Mouse (Mus musculus) lung, embryonic 14.5 days (tissue): ENCODE results near the gene Bap1. TPM values are rescaled to one million over a fixed set of nuclear protein-coding genes. Genes with fewer than 3 reads are reported as not detected.

Source experiments
- ATAC-seq: fragments of 200-750 bp; cut with Nextera tagmentation; 2 replicates; pipeline ENCODE4 v1.8.0; 2017; ENCODE audit warnings: mild to moderate bottlenecking, moderate TSS enrichment, moderate library complexity; ENCODE audit not compliant: insufficient read depth
- DNase-seq: peaks from one replicate; pipeline ENCODE4 v3.0.0-alpha.2; 2015
- H3K27ac ChIP-seq: fragments of 300-500 bp; sonication (generic); 2 replicates; pipeline ENCODE4 v1.5.1; 2014; ENCODE audit warnings: low read depth, mild to moderate bottlenecking, moderate library complexity
- H3K27me3 ChIP-seq: fragments of 300-500 bp; sonication (generic); 2 replicates; pipeline ENCODE4 v1.6.1; 2014; ENCODE audit warnings: low read length, control low read depth; ENCODE audit not compliant: insufficient read depth
- H3K36me3 ChIP-seq: fragments of 300-500 bp; sonication (generic); 2 replicates; pipeline ENCODE4 v1.6.1; 2014; ENCODE audit warnings: control low read depth; ENCODE audit not compliant: insufficient read depth
- H3K4me1 ChIP-seq: fragments of 300-500 bp; sonication (generic); 2 replicates; pipeline ENCODE4 v1.6.1; 2014; ENCODE audit warnings: antibody characterized with exemption, control low read depth; ENCODE audit not compliant: insufficient read depth
- H3K4me2 ChIP-seq: fragments of 300-500 bp; sonication (generic); 2 replicates; pipeline ENCODE4 v1.6.1; 2014; ENCODE audit warnings: mild to moderate bottlenecking
- H3K4me3 ChIP-seq: fragments of 300-500 bp; sonication (generic); 2 replicates; pipeline ENCODE4 v1.5.1; 2014; ENCODE audit warnings: low read depth, low read length
- H3K9ac ChIP-seq: fragments of 300-500 bp; sonication (generic); 2 replicates; pipeline ENCODE4 v1.6.1; 2014
- H3K9me3 ChIP-seq: fragments of 300-500 bp; sonication (generic); 2 replicates; pipeline ENCODE4 v1.6.1; 2016; ENCODE audit warnings: low read depth, low read length, control low read depth
- CTCF ChIP-seq: IDR thresholded peaks from 2 replicates; pipeline ENCODE4 v1.5.1; 2016; ENCODE audit warnings: antibody characterized with exemption, low read depth
- WGBS: fragments of 180-500 bp; shearing (Covaris S2); extraction: QIAGEN DNeasy Blood & Tissue Kit; methylation state at CpG from one replicate; pipeline ENCODE4 v1.1.7; 2014; 5-methylcytosine and 5-hydroxymethylcytosine counted together
- polyA plus RNA-seq: library from polyadenylated mRNA; unstranded; fragments of >200 nt; fragmentation: Nextera tagmentation; extraction: Ambion mirVana; gene quantifications from 2 replicates; pipeline ENCODE4 v1.2.1, GENCODE M21; 2014

The Bap1 gene
- 83.1 and 91.5 TPM in 2 replicates for polyA plus RNA-seq

DNA sequence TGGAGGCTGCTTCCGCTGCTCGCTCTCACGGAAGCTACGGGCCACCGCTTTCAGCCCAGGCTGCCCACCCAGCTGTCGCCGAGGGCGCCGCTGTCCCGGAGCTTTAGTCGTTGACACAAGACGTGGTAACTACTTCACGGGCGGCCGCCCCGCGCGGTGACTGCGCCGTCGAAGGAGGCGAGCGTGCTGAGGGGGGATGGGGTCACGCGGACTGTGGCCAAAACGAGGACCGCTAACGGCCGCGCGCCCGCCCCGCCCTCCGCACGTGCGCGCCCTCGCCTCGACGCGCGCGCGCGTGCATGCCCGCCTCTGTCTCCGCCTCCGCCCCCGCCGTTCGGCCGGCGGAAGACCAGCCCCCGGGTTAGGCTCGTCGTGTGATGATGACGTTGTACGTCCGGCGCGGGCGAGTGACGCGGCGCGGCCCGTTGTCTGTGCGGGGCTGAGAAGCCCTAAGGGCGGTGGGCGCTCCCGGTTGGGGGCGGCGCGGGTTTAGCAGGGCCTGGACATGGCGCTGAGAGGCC is at the start of gene Bap1, which contains the start of gene Phf7:
Gene Bap1, plus strand, starts transcription at position 367 of the 521 bp plus-strand sequence.
Gene Phf7, minus strand, starts transcription at position 234 of the 521 bp plus-strand sequence.
- Histone ChIP-seq H3K4me2 (peak within 1 kb of the TSS; percentile 76), H3K4me1 (0 out of 2 replicates have a peak, but pooled peaks cover 2% of the 10 kb centered on the region), H3K9me3 (no peaks in the 10 kb centered on the region), H3K36me3 (peaks cover 36% of the 10 kb centered on the region), H3K4me3 (peak within 1 kb of the TSS; percentile 99), H3K27ac (peak within 1 kb of the TSS; percentile 97), H3K9ac (peak within 1 kb of the TSS; percentile 99), H3K27me3 (no peaks in the 10 kb centered on the region)
- TF ChIP-seq CTCF: no peak
- WGBS: under 1% methylated on average over 74 of the region's 75 CpGs
- DNase-seq (peak; percentile 98), ATAC-seq (peak; percentile 92)

DNA sequence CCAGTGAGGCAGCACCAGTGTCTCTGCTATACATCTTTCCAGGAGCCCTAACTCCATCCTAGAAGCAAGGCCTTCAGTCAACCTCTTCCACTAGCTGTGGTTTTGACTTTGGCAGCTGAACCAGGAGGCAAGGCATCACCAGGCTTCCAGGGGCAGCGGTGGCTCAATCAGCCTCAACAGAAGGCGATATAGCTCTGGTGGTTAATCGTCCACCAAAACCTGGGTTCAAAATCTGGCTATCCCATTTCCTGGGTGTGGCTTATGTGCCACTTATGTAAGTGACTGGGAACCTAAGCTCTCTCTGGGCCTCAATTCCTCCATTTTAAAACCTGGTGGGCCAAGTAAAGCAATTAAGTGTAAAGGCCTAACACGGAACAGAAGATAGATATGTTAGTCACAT is 46.4 kb upstream of the Bap1 start:
- H3K4me1 ChIP-seq: peaks cover 9% of the 10 kb centered on the region
- no peak for TF ChIP-seq CTCF
- DNase-seq (no peak), ATAC-seq (no peak)
- 60% methylated on average over 4 of the region's 4 CpGs for WGBS
- no peaks in the 10 kb centered on the region for H3K27me3 ChIP-seq
- peaks cover 50% of the 10 kb centered on the region for H3K36me3 ChIP-seq
- H3K27ac ChIP-seq: peak overlapping the region; percentile 90
- peak overlapping the region; percentile 95 for H3K9ac ChIP-seq
- peak overlapping the region; percentile 86 for H3K4me3 ChIP-seq
- H3K4me2 ChIP-seq: peak overlapping the region; percentile 96
- H3K9me3 ChIP-seq: no peaks in the 10 kb centered on the region

DNA sequence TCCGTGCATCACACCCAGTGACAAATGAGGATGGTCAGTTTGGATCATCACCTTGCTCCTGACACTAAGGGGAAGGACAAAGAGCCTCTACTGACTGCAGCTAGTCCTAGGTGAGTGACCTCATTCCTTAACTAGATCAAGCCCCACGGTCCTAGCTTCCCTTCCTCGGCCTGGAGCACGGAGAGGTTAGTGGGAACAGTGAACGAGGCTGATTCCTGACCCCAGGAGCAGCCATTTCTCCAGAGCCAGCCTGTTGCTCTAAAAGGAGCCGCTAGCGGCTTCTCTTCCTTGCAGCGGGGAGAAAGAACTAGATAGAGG is 46.0 kb upstream of the Bap1 start:
- Histone ChIP-seq H3K4me1 (peaks cover 9% of the 10 kb centered on the region), H3K36me3 (peaks cover 46% of the 10 kb centered on the region), H3K4me3 (peak overlapping the region; percentile 86), H3K27ac (peak overlapping the region; percentile 90), H3K27me3 (no peaks in the 10 kb centered on the region), H3K9me3 (no peaks in the 10 kb centered on the region), H3K4me2 (peak overlapping the region; percentile 96), H3K9ac (peak overlapping the region; percentile 95)
- WGBS: 8% methylated on average over 8 of the region's 8 CpGs
- ATAC-seq (no peak), DNase-seq (no peak)
- TF ChIP-seq CTCF: no peak

DNA sequence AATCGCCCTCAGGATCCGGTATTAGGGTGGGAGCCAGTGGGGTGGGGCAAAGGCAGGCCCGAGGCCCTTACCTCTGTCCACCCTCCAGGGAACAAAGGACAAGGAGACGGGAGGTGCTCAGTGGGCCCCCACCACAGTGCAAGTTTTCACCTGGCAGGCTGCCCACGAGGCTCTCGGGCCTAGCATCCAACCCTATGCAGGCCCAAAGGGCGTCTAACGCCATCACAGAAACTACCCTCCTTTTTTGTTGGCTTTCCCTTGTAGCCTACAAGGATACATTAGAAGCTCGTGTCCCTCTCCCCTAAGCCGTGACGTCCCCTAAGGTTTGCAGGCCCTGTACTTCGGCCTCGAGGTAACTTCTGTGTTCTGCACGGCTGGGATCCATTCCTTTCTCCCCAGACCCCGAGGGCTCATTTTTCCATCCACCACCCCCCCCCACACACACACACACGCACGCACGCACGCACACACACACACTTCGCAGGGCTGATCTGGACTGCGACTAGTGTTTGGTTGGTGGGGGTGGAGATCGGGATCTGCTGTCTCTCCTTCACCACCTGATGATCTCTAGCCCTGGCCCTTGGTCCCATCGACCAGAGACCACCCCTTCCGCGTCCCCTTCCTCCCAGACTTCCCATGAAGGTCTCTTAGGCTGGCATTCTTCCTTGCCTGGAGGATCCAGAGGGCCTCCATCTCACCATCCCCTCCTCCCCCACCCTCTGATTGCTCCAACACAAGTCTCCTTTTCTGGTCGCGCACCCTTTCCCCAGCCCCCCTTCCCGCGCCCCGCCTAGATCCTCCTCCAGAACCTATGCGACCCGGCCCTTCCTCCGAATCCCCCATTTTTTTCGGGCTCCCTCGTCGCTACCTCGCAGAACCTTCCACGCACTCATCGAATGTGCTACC is 45.4 kb upstream of the Bap1 start:
- under 1% methylated on average over 39 of the region's 39 CpGs for WGBS
- Histone ChIP-seq H3K9me3 (no peaks in the 10 kb centered on the region), H3K36me3 (peaks cover 40% of the 10 kb centered on the region), H3K4me2 (peak overlapping the region; percentile 96), H3K9ac (peak overlapping the region; percentile 95), H3K27ac (peak overlapping the region; percentile 90), H3K4me3 (peak overlapping the region; percentile 86), H3K27me3 (no peaks in the 10 kb centered on the region), H3K4me1 (peaks cover 9% of the 10 kb centered on the region)
- ATAC-seq: peak; percentile 64
- TF ChIP-seq CTCF: no peak
- peak; percentile 73 for DNase-seq

DNA sequence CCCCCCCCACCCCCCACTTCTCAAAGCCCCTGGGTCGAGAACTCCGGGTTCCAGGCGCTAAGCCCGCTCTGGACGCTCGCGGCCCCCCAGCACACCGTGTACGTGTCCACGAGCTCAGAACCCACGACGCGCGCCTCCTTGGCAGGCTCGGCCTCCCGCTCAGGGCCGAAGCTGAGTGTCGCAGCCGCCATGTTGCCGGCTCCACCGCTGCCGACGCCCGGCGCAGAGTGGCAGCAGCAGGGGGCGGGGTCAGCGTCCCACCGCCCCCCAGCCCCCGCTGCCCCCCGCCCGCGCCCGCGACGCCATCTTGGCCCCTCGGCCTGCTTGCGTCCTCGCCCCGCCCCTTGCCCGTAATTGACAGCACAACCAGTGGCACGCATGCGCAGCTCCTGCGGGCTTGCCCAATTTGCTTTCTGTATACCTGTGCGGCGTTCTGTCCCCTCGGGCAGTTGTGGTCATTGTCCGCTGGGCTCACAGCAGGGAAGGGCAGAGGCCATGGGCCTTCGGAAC is 44.7 kb upstream of the Bap1 start:
- peak overlapping the region; percentile 95 for H3K9ac ChIP-seq
- no peaks in the 10 kb centered on the region for H3K9me3 ChIP-seq
- peak overlapping the region; percentile 96 for H3K4me2 ChIP-seq
- no peak for TF ChIP-seq CTCF
- under 1% methylated on average over 45 of the region's 48 CpGs for WGBS
- ATAC-seq: peak; percentile 58
- no peaks in the 10 kb centered on the region for H3K27me3 ChIP-seq
- DNase-seq: peak; percentile 96
- H3K36me3 ChIP-seq: peaks cover 33% of the 10 kb centered on the region
- H3K4me1 ChIP-seq: peaks cover 9% of the 10 kb centered on the region
- H3K4me3 ChIP-seq: peak overlapping the region; percentile 86
- peak overlapping the region; percentile 90 for H3K27ac ChIP-seq

DNA sequence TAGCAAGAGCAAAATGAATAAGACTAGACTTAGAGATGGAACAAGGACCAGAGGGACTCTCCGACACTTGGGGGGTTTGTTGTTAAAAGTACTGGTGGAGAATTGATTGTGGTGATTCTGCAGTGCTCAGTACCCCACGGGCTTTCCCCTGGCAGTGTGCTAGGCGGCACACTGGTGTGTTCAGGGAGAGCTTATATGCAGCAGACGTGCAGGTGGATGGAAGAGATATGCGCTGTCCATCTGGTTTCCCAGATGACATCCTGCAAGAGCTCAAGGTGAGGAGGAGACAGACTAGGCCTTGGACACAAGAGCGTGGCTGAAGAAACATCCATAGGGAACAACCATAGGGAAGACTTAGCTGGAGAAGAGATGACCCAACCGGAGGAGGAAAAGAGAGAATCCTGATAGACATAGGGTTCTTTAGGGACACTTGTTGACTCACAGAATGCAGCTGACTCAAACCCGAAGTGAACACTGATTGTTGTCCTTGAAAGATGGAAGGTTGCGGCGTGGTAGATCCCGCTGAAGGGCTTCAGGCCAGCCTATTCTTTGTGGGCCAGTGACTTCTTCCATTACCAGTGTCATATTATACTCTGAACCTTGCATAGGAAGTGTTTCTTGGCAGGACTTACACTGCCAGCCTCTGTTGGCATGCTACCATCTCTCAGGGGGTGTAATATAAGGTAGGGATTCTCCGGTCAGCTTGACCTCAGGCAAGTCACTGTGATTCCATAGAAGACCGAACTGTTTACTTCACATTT is 44.0 kb upstream of the Bap1 start:
- peak overlapping the region; percentile 95 for H3K9ac ChIP-seq
- peaks cover 26% of the 10 kb centered on the region for H3K36me3 ChIP-seq
- peaks cover 9% of the 10 kb centered on the region for H3K4me1 ChIP-seq
- peak overlapping the region; percentile 96 for H3K4me2 ChIP-seq
- DNase-seq (no peak), ATAC-seq (no peak)
- TF ChIP-seq CTCF: no peak
- H3K27me3 ChIP-seq: no peaks in the 10 kb centered on the region
- peak overlapping the region; percentile 86 for H3K4me3 ChIP-seq
- H3K9me3 ChIP-seq: no peaks in the 10 kb centered on the region
- H3K27ac ChIP-seq: 0 out of 2 replicates have a peak overlapping the region, but pooled peaks have one; percentile 90
- 74% methylated on average over 13 of the region's 13 CpGs for WGBS
